Mouse (Mus musculus) NIH3T3 (cell line): ENCODE measurements around the gene Cdhr4.
A peak's percentile ranks its signal among the peaks of the same experiment; 100 is the strongest.

Source experiments
- DNase-seq: peaks from one replicate; pipeline ENCODE4 v3.0.0-alpha.2; 2012; ENCODE audit warnings: low read depth

Cdhr4 gene

DNA sequence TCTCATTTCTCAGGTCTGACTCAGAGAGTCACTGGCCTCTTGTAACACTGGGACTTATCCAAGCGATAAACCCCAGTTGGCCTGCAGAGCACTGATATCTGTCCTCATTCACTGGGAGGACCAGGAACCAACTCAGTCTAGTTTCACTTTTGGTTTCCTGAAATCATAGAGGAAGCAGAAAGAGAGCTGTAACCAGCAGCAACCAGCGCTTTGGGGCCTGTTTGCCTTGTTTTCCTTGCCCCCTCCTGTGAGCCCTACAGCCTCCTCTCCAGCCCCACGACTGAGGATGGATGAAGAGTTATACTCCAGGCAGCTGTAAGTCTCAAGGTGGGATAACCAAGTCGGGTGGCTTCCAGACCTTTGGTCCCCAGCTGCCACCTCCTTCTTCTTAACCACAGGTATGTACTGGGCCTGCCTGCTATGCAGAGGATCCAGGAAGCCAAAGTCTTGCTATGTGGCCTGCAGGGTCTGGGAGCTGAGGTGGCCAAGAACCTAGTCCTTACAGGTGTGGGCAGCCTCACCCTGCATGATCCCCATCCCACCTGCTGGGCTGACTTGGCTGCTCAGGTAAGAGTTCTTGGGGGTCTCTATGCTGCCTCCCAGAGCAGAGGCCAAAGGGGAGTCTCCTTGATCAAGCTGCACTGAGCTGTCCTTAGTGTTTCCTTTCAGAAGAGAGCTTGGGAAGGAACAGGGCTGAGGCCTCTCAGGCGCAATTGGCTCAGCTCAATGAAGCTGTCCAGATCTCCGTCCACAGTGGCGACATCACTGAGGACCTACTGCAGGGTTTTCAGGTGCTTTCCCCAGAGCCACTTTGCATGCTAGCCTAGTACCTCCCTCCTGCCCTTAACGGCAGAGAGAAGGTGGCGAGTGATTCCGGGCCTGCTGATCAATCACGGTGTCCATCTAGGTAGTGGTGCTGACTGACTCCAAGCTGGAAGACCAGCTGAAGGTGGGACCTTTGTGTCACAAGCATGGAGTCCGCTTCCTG, 16.6 kb upstream of the Cdhr4 start, which contains the start of gene Uba7:
Gene Uba7, plus strand, starts transcription at position 107 of the 988 bp plus-strand sequence.
- peak; percentile 72 for DNase-seq

DNA sequence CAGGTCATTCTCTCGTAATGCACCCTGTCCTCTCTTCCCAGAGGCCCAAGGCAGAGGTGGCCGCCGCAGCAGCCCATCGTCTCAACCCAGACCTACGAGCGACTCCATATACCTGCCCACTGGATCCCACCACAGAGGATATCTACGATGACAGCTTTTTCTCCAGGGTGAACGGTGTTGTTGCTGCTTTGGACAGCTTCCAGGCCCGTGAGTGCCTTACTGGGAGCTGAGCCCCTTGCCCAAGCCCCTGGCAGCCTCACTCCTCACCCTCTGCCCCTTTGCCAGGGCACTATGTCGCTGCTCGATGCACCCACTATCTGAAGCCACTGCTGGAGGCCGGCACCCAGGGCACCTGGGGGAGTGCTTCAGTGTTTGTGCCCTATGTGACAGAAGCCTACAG, 13.5 kb upstream of the Cdhr4 start:
- no peak for DNase-seq

DNA sequence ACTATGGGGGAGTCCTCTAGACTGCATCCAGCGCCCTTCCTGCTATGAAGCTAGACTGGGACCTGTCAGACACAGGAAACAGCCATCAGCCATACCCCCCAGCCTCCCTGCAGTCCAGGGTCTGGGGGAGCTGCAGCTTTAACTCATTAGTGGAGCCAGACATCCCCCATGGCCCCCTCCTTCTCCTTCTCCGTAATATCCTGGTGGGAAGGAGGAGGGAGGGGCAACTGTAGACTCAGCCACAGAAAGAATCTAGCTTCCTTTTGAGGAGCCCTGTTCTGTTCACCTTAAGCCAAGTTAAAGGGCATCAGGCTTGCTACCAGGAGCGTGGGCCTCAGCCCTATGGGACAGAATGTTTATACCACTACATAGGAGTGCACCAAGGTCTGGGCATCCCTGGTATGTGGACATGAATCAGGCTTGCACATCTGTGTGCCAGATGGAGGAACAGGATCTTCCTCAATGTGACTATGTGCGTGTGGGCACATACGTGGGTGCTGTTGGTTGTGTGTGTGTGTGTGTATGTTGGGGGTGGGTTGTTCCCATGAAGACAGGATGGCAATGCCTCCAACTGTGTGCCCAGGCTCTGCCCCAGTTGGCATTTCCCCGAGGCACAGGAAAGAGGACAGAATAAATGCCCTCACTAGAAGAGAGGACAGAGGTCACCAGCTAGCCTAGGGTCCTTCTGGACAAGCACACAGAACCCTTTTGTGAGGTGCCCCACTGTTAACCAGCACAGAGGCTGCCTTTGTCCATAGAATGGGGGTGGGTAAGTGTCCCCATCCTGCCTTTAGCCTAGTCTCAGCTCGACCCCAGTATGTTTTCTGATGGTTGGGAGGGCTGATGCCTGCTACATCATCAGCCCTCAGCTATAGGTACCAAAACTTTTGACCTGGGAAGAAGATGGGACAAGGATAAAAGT, 10.4 kb upstream of the Cdhr4 start:
- DNase-seq = peak; percentile 56

DNA sequence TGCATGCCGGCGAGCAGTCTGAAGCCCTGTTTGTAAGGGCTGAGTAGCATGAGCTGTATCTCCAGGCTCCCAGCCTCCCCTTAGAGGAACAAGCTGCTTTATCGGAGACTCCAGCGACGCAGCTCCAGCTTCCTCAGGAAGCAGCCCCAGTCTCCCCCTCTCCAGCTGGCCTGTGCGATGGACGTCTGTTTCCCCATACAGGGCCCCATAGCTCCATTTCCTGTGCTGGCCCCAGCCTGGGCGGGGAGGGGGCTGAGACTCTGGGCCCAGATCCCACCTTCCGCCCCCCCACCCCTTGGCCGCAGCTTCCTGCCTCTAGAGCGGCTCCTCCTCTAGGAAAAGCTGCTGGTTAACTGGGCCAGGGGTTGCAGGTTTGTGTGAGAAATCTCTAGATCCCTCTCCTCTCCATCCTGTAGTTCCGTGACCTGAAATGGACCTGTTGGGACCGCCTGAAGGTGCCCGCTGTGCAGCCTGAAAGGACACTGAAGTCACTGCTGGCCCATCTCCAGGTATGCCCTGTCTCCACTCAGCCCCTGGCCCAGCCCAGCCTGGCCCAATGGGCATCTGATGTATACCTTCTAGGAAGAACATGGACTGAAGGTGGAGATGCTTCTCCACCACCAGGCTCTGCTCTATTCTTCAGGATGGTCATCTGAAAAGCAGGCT, 9.5 kb upstream of the Cdhr4 start, which contains the start of gene Gm20661:
Gene Gm20661, plus strand, starts transcription at position 378 of the 666 bp plus-strand sequence.
- DNase-seq = peak; percentile 32

DNA sequence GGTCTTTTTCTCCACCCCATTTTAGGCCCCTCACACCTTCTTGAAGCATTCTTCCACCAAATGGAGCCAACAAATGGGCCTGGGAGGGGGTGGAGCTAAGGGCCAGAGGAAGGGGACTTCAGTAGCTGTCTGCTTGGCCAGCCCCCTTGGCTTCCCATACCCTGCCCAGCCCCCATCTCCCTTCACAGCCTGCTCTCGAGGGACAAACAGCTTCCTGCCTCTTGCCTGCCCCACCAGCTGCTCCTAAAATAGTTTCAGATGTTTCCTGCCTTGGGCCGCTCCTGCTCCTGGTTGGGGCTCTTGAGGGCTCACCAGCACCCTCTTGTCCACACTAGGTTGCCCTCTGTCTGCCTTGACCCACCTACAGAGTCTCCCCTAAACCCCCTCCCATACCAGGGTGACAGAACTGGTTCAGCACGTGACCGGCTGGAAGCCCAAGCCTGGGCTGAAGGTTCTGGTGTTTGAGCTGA, 8.8 kb upstream of the Cdhr4 start:
- DNase-seq = peak; percentile 59

DNA sequence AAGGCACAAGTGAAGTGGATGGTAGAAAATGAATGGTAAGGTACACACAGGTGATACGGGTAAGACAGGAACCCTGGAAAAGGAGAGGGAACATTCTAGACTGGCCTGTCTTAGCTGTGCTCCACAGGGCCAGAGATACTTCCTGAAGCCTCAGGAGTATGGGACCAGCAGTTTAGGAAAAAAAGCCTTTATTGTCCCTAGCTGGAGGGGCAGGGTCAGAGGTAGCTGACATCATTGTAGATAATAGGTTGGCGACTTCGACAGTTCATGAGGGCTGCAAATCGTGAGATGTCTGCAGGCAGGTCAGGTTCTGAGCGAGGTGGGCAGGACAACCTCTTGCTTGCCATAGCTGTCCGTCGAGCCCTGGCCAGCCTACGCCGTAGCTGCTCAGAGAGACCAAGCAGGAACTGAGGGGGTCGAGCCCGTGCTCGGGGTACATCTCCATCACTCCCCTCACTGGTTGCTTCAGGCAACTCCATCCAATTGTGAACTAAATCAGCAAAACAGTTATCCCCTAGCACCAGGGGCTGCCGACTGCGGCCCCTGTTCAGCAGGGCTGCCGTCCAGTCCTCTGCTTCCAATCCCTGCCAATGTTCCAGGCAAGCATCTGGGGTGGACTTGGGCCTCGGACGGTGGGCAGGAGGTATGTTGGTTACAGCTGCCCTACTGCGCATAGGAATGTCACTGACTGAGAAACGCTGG, 8.1 kb upstream of the Cdhr4 start:
- no peak for DNase-seq

DNA sequence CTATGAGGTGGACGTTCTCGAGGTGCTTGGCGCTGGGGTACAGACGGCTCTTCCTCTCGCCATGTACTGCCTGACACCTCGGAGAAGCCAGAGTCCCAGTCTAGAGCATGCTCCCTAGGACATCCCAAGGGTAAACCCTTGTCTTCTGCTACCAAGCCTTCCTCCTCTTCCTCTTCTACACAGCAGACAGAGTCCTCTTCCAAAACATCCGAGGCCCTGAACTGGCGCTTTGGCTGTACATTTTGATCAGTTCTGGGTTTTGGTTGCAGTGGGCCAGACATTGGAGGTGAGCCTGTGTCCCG, 7.6 kb upstream of the Cdhr4 start:
- no peak for DNase-seq

DNA sequence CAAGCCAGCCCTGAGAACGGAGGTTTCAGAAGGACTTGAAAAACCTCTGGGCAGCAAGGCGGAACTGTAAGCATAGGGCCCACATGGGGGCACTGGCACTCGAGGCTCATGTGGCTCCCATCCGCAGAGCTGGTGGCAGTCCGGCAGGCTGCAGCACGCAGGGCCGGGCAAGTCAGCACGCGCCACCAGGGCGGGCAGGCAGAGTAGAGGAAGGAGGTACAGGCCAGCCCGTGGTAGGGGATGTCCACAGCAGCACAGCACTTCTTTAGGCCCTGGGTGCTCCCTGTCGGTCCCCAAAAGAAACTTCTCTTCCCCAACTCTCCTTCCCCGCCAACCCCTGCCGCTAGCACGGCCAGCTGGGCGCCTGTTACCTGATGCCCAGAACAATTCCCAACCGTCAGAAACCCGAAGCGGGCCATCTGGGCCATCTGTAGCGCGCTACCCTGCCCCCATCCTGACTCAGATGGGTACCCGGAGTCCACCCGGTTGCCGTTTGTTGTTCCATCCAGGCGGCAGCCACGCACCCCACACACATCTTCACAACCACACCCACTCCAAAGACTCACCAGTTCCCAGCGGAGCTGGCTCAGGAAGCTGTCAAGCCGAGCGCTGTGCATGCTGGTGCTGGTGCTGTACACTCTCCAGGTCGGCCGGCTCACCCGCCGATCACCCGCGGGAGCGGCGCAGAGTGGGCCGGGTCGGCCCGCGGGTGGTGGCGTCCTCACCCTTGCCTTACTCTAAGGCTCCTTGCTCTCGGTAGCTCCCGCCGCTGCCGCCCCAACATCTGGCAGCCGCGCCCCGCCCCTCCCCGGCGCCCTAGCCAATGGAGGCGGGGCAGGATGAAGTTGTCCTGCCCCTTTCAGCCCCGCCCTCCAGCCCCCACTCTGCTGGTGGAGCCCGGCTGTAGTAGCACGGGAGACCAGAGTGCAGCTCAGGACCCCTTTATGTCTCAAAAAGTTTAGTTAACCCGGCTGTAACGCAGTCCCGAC, 6.9 kb upstream of the Cdhr4 start, which contains the start of gene Inka1:
Gene Inka1, minus strand, starts transcription at position 749 of the 989 bp plus-strand sequence.
- DNase-seq = peak; percentile 92

DNA sequence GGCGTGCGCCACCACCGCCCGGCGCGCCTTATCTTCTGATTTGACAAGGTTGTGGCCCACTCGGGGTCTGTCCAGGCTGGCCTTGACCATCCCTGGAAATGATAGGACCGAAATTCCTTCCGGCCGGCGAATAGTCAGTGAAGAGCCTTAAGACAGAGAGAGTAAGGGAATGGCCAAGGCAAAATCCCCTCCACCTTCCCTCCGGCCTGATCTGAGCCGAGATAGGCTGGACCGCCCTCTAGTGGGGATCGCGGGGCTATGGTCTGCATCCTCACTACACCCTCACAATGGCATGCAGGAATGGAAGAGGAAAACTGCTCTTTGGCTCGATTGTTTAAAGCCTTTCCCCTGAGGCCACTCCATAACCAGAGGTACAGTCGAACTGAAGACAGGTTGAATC, 5.9 kb upstream of the Cdhr4 start:
- peak; percentile 89 for DNase-seq

DNA sequence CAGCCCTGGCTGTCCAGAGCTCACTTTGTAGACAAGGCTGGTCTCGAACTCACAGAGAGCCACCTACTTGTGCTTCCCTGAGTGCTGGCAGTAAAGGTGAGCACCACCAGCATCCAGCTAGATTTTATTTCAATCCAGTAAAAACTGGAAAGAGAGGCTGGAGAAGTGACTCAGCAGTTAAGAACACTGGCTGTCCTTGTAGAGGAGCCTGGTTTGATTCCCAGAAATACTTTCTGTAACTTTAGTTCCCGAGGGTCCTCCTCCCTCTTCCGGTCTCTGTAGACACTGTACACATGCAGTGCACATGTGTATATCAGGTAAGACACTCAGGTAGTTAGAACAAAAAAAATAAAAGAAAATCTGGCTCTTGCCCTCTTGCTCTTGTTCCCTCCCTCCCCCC, 4.3 kb upstream of the Cdhr4 start:
- peak; percentile 72 for DNase-seq

DNA sequence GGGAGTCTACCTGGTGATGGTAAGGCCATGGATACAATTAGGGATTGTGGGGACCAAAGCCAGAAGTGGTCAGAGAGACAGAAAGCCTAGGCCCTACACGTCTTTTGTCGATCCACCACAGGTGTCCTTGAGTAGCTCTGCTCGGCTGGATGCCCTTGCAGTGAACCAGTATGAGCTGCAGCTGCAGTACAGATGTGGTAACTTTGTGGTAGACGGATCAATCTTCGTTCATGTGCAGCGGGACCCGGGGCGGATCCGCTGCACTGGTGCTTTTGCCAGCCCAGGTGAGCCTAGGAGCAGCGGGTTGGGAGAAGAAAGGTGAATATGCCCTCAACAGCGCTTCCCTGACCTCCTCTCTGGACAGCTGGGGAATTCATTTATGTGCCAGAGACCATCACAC, 716 bp downstream of the Cdhr4 start:
- no peak for DNase-seq

DNA sequence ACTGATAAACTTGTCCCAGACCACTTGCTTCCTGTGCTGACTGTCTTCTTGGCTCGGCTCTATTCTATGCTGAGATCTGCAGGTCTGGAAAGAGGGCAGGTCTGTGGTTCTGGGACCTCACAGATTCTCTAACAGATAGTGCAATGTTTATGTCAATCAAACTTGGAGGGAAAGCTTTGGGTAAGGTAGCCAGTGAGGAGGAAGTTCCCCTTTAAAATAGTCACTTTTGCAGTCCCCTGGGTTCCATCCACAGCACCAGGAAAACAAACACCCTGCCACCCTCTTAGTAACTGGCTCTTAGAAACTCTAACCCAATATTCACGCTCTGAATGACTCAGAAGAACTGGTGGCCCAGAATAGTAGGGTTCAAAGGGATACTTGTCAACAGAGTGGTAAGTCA, 2.2 kb downstream of the Cdhr4 start:
- DNase-seq = no peak

DNA sequence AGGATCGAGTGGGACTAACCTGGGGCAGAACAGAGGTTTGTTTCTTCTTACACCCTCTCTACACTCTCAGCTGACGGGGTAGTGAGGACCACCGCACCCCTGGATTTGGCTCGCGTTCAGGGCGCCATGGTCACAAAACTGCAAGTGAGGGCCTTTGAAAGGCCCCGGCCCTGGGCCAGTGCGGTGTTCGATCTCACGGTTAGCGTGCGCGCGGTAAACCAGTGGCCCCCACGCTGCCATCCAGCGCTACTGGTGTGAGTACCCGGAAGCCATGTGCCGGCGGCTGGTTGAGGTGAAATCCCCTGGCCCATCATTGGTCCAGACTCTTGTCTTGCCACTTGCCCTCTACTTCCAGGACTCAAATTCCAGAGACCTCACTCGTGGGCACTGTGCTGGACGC, 3.2 kb downstream of the Cdhr4 start:
- no peak for DNase-seq

DNA sequence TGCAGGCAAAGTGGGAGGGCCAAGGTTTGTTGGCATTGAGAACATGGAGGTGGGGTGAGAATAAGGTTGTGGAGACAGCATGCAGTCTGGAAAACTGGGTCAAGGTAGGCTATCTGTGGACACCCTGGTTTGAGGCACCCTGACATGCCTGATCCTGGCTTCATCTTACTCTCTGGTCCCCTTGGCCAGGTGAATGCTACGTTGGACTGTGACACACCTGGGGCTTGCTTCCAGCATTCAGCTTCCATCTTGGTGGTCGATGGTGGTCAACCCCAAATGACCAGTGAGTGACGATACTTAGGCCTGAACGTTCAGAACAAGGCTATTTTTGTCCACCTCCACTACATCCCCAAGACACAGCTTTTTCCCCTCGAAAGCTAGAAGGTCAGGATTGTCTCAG, 3.8 kb downstream of the Cdhr4 start, which contains the start of gene Gm20662:
Gene Gm20662, plus strand, starts transcription at position 301 of the 400 bp plus-strand sequence.
- no peak for DNase-seq

DNA sequence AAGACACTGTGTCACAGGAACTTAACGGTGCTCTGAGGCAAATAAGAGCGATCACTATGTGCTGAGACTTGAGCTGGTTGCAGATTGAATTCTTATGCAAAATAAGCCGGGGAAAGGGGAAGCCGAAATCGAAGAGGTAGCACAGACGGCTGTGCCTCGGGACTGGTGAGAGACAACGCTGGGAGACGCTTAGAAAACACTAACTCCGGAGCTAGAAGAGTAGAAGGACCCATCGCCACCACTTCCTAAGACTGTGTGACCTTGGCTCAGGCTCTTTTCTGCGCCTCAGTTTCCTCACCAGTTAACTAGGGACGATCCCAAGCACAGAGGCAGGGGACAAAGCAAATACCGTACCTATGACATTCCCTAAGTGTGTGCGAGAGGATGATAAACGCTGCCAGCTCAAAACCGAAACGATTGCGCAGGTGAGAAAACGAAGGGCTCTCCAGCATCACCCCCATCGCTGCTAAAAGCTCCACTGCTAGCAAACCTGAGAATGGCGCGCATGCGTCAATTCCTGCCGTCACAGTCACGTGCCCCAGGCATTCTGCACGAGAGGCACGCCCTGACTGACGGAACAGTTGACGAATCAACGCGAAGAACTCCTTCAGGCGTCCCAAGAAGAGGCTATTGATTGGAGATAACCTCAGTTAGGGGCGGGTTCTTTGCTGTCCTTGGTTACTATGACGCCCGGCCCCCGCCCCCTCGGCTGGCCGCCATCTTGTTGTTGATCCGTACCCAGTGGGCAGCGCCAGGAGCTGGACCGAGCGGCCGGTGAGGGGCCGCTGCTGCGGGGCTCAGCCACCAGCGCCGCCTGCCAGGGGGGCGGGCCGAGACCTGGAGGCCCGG, 9.8 kb downstream of the Cdhr4 start, which contains the start of gene Ip6k1:
Gene Ip6k1, plus strand, starts transcription at position 580 of the 849 bp plus-strand sequence.
- DNase-seq = peak; percentile 100

DNA sequence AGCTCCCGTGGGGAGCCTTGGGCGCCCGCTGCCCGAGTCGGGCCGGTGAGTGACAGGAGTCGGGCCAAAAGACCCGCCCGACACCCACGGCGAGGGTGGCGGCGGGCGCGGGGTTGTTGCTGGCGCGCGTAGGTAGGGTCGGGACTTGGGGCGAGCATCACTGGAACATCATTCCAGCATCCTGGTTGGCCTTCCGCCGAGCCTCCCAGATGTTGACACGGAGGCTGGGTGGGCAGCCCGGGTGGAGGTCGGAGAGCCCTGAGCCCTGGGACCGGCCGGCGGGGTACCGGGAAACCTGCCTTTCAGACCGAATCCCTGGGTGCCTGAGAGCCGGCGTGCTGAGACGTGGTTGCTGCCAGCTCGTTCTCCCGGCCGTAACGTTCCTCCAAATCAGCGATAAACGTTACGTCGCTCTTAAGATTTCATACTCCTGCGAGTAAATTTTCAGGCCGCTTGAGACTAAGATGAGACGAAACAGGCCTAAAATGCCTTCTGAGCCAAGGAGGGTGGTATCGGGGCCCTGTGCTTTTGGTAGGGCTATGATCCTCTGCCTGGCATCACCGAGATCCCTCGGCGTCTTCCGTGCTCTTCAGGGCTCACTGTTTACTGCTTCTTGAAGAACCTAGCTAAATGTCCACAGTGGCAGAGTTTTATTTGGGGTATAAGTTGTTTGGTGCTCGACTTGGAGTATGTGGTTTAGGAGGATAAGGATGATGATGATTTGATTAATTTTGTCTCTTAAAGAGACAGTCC, 10.7 kb downstream of the Cdhr4 start:
- peak; percentile 39 for DNase-seq

DNA sequence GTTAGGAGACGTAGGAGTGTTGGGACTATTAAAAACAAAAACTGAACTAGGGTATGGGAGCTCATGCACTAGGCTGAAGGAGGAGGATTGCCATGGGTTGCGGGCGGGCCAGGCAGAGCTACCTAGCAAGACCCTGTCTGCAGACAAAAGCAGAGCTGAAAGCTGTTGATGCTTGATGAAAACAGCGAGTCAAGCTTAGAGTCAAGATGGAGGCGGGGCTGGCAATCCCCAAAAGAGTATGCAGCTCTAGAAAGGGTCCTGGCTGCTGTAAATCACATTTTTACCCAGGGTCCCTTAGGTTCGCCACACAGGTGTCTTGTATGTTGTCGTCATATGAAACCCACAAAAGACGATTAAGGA, 11.2 kb downstream of the Cdhr4 start:
- DNase-seq = peak; percentile 43

DNA sequence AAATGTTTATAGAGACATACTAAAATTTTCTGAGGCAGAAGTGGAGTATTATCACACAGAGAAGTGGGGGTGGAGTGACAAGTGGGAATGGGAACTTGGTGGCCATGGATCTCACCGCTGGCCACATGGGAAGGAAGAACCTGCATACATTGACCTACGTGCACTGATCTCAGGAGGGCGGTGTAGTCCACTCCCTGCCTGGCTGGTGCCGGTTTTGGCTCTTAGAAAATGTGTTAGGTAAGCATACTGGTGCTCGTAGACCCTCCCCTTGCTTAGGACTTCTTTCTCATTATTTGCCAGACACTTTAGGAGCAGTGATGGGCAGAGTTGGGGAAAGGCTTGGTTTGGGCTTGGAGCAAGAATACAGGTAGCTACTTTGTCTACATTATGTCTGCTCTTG, 15.7 kb downstream of the Cdhr4 start:
- DNase-seq = no peak
